Mouse (Mus musculus) T-helper 17 cell (primary cell): Measurements from ENCODE around the gene Rmdn2.

ENCODE experiments used
- in situ Hi-C, 2 experiments: fragments of 300-600 bp; cut with MboI, MseI; formaldehyde crosslinking; loops; 1 replicate in 1 of 2; 2 replicates in 1 of 2; pipeline ENCODE4 v1.15.1; 2025; ENCODE audit warnings: high pct_unique_total_duplicates in 2 of 2

Rmdn2 gene

GRCm38 (mm10) chr17:79738847-79739498 is 127.3 kb downstream of the Rmdn2 start:
- in situ Hi-C loops: no loop called here

DNA sequence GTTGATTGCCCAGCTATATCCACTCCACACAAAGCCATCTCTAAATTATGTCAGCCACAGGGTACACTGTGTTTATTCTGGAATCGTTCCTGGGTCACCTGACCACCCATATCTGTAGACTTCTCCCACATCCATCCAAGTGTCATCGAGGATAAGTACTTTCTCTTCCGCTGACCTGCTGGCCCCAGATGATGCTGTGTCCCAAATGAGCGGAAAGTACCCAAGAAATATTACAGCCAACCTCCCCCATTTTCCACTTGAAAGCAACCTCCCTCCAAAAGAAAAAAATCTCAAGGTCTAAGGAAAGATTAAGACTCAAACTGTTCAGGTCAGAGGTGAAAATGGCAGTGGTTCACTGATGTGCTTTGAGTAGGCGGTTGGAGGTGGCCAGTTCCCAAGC is 131.0 kb downstream of the Rmdn2 start:
- in situ Hi-C loops: no loop called here
